ENCODE assay signal across 8 mouse cellular contexts in the genomic region with DNA sequence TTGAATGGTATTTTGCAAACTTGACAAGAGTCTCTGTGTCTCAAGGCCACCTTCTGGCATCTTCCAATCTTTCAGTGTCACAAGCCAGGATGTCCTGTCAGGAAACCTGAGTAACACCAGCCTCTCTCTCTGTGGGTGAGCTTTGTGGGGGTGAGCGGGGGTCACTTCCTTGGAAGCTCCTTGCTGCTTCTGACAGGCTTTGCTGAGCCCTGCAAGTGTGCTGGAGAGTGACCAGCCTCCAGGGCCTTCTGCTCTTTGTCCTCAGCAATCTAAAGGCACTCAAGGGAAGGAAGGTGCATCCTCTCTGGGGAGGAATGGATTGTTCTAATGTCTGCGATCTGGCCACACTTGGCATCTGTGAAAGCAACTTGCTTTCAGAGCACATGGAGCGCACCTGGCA. TPM values are rescaled to one million over a fixed set of nuclear protein-coding genes. Genes with fewer than 3 reads are reported as not detected.
DNase-seq lines count a peak whose midpoint lies in the region; ATAC-seq and TF ChIP-seq lines count a peak whose summit lies in the region.

No protein-coding gene starts in this region.

- peak overlapping the region; percentile 3; the same call in 1 of the 2 replicates for H3K4me2 ChIP-seq in neural tube, embryonic 11.5 days (ENCODE audit: low read depth)

- no peak for TF ChIP-seq POLR2A in liver, adult 2 months (IDR thresholded peaks at IDR 0.05; ENCODE audit: extremely low read depth, insufficient read depth, low read length)

- peak overlapping the region; percentile 20; the same call in 1 of the 2 replicates for H3K27ac ChIP-seq in liver, adult 2 months (replicated peaks; ENCODE audit: insufficient read depth, low read depth, low read length)
- peak overlapping the region; percentile 90 for H3K27ac ChIP-seq in neural tube, embryonic 11.5 days (ENCODE audit: low read depth, low read length)

- no peaks in the 10 kb centered on the region for H3K9me3 ChIP-seq in neural tube, embryonic 11.5 days (ENCODE audit: control insufficient read depth, low read length)

- no peak for TF ChIP-seq CTCF in liver, adult 2 months (IDR thresholded peaks at IDR 0.05; ENCODE audit: low read depth, low read length)

- no peak for DNase-seq in liver, adult 2 months (ENCODE audit: extremely low read depth, low read depth, low spot score)
- DNase-seq in liver: no peak
- peak; percentile 63 for DNase-seq in heart, adult 8-10 months (ENCODE audit: low spot score)
- peak; percentile 62 to 67 for DNase-seq in kidney, adult 8-10 months
- DNase-seq in neural tube, embryonic 11.5 days (ENCODE audit: low spot score): peak; percentile 38
- no peak for DNase-seq in Muller cell, postnatal 12 days (ENCODE audit: inconsistent ontology term)
- DNase-seq in layer of hippocampus, adult 18-20 months (ENCODE audit: low spot score in 2 of 2): no peak

- no peaks in the 10 kb centered on the region for H3K79me2 ChIP-seq in liver, adult 2 months (ENCODE audit: control insufficient read depth, insufficient read depth, low read length)

- H3K36me3 ChIP-seq in liver, adult 2 months (ENCODE audit: control insufficient read depth, insufficient read depth, low read length): no peaks in the 10 kb centered on the region
- no peaks in the 10 kb centered on the region for H3K36me3 ChIP-seq in neural tube, embryonic 11.5 days (ENCODE audit: control insufficient read depth, insufficient read depth, low read length)

- no peak for ATAC-seq in neural tube, embryonic 11.5 days (ENCODE audit: insufficient read depth, low FRiP score, low TSS enrichment)
- ATAC-seq in monocyte, adult 5-6 weeks (replicated peaks; ENCODE audit: insufficient number of reproducible peaks, low FRiP score, low TSS enrichment, poor library complexity, severe bottlenecking): no peak

- no peak overlapping the region for H3K4me3 ChIP-seq in liver, adult 2 months (ENCODE audit: insufficient read depth, low read depth, low read length)
- H3K4me3 ChIP-seq in neural tube, embryonic 11.5 days (ENCODE audit: low read depth, low read length): no peak overlapping the region

- H3K4me1 ChIP-seq in liver, adult 2 months (ENCODE audit: control insufficient read depth, insufficient read depth, low read length): peaks cover 7% of the 10 kb centered on the region
- H3K4me1 ChIP-seq in neural tube, embryonic 11.5 days (ENCODE audit: control insufficient read depth, insufficient read depth, low read length): peaks cover 17% of the 10 kb centered on the region; the same call in 1 of the 2 replicates

- H3K27me3 ChIP-seq in liver, adult 2 months (ENCODE audit: control insufficient read depth, insufficient read depth, low read length): no peaks in the 10 kb centered on the region
- H3K27me3 ChIP-seq in neural tube, embryonic 11.5 days (ENCODE audit: control insufficient read depth, insufficient read depth, low read length): no peaks in the 10 kb centered on the region

- H3K9ac ChIP-seq in liver, adult 2 months (ENCODE audit: low read depth, low read length): no peak overlapping the region
- no peak overlapping the region for H3K9ac ChIP-seq in neural tube, embryonic 11.5 days (ENCODE audit: low read length)

- 80% methylated on average over 3 of the region's 3 CpGs for WGBS in liver, adult 2 months
- WGBS in neural tube, embryonic 11.5 days: 53% methylated on average over 3 of the region's 3 CpGs

RNA-seq across cellular contexts. Expression of gene C87436, which starts 41.1 kb away (rescaled TPM):
- total RNA-seq in liver, adult 2 months (2014; rRNA removed): 10.1 and 10.2 TPM in 2 replicates
- polyA plus RNA-seq in liver, adult 2 months (2012; rRNA removed): 7.6 and 7.8 TPM in 2 replicates
- total RNA-seq in heart, adult 8-10 months (2022): 10 to 100 TPM in 2 of 4 experiments, 1 to 10 TPM in 2; 9.6 to 11.6 (median 10.0) TPM
- polyA plus RNA-seq in neural tube, embryonic 11.5 days (2014; fragmentation: Nextera tagmentation; extraction: Ambion mirVana): 21.0 and 24.1 TPM in 2 replicates
- total RNA-seq in monocyte, adult 5-6 weeks (2017): 43.0 to 51.5 TPM (median 49.7 TPM) in 3 replicates
- 10 to 100 TPM; 17.5 to 17.8 TPM for total RNA-seq in layer of hippocampus, adult 18-20 months (2021)

RNA-seq across cellular contexts. Expression of gene Pcbp1, which starts 46.8 kb away (rescaled TPM):
- 38.2 and 59.7 TPM in 2 replicates for total RNA-seq in liver, adult 2 months (2014; rRNA removed)
- 119 and 138 TPM in 2 replicates for polyA plus RNA-seq in liver, adult 2 months (2012; rRNA removed)
- 100 to 1,000 TPM; 157 to 166 (median 162) TPM for total RNA-seq in heart, adult 8-10 months (2022)
- polyA plus RNA-seq in neural tube, embryonic 11.5 days (2014; fragmentation: Nextera tagmentation; extraction: Ambion mirVana): 518 and 536 TPM in 2 replicates
- 36.4 to 57.1 TPM (median 52.3 TPM) in 3 replicates for total RNA-seq in monocyte, adult 5-6 weeks (2017)
- 100 to 1,000 TPM; 197 to 204 TPM for total RNA-seq in layer of hippocampus, adult 18-20 months (2021)

RNA-seq across cellular contexts. Expression of gene Gm44790, which starts 52.9 kb away (rescaled TPM):
- 0.83 TPM in 1 of 2 replicates, not detected in the other for total RNA-seq in liver, adult 2 months (2014; rRNA removed)
- 1.5 and 4.0 TPM in 2 replicates for polyA plus RNA-seq in liver, adult 2 months (2012; rRNA removed)
- 1 to 10 TPM in 1 of 4 experiments, under 1 TPM in 1, not detected in 2; 0.47 to 3.2 TPM for total RNA-seq in heart, adult 8-10 months (2022)
- not detected in 2 replicates for polyA plus RNA-seq in neural tube, embryonic 11.5 days (2014; fragmentation: Nextera tagmentation; extraction: Ambion mirVana)
- 2.7 to 6.8 TPM in 2 of 3 replicates, not detected in the other for total RNA-seq in monocyte, adult 5-6 weeks (2017)
- 1 to 10 TPM in 1 of 2 experiments, under 1 TPM in 1; 0.84 to 2.8 TPM for total RNA-seq in layer of hippocampus, adult 18-20 months (2021)

Comparison
In these comparisons a context has a peak if more than half of its experiments do, and no peak if none do; other contexts are left out.
1. DNase-seq: peak in heart, adult 8-10 months (single experiment), kidney, adult 8-10 months (2 of 2) and neural tube, embryonic 11.5 days (single experiment); none in liver, adult 2 months (single experiment), liver (single experiment), Muller cell, postnatal 12 days (single experiment) and layer of hippocampus, adult 18-20 months (0 of 2).